Mouse (Mus musculus) liver, postnatal 0 days (tissue): ENCODE data around the gene Nanos3.

Experiments used
- CTCF ChIP-seq: sonication (generic); IDR thresholded peaks from 2 replicates; pipeline ENCODE4 v1.5.1; 2016; ENCODE audit warnings: antibody characterized with exemption, low read depth
- EP300 ChIP-seq: IDR thresholded peaks from 2 replicates; pipeline ENCODE4 v1.6.1; 2016; ENCODE audit warnings: antibody characterized with exemption, low read depth, mild to moderate bottlenecking

DNA sequence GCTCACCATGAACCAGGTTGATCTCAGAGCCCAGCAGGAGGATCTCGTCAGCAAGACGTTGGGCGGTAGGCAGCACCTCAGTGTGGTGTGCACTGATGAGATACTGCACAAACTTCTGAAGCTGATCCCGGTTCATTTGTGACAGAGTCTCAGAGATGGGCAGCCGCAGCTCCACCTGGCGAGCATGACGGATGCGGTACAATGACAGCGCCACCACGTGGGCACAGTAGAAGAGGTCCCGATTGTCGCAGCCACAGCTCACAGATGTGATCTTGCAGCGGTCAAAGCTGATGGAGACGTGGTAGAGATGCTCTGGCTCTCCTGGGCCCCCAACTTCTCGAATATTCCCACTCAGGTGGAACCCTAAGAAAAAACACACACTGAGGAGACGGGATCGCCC, 45.7 kb upstream of the Nanos3 start:
- TF ChIP-seq EP300, result no peak
- peak; percentile 56 for TF ChIP-seq CTCF
